Mouse (Mus musculus): ENCODE measurements at regions not wholly inside any gene's neighbourhood (a gene's known extent, or its start where the extent isn't known, plus 50 kb on each side); places are given as distances from the start of the nearest gene placed in this dataset.

- TF ChIP-seq ZNF384 (IDR thresholded peaks at IDR 0.05; ENCODE audit: low read depth, low read length): no peak
- TF ChIP-seq POLR2A (IDR thresholded peaks at IDR 0.05; ENCODE audit: control insufficient read depth in 1 of 2, insufficient read depth in 1 of 2, low read depth in 1 of 2, low read length in 2 of 2, poor library complexity in 1 of 2): no peak
- TF ChIP-seq CTCF (IDR thresholded peaks at IDR 0.05 in 2 of 3, conservative IDR thresholded peaks at IDR 0.05 in 1 of 3; ENCODE audit: control insufficient read depth in 1 of 3, insufficient read depth in 1 of 3, low read depth in 2 of 3, low read length in 3 of 3, poor library complexity in 1 of 3, severe bottlenecking in 1 of 3): no peak
- TF ChIP-seq GATA1 (IDR thresholded peaks at IDR 0.05; ENCODE audit: low read depth, low read length): no peak
- TF ChIP-seq NELFE (IDR thresholded peaks at IDR 0.05; ENCODE audit: low read depth, low read length): no peak
- no peak for TF ChIP-seq ZKSCAN1 (IDR thresholded peaks at IDR 0.05; ENCODE audit: low read depth, low read length)
- TF ChIP-seq USF1 (IDR thresholded peaks at IDR 0.05; ENCODE audit: low read depth, low read length): no peak
- TF ChIP-seq MYC (IDR thresholded peaks at IDR 0.05; ENCODE audit: low read depth, low read length): no peak
- no peak for TF ChIP-seq CHD1 (IDR thresholded peaks at IDR 0.05; ENCODE audit: low read depth, low read length)
- TF ChIP-seq ELF1 (IDR thresholded peaks at IDR 0.05; ENCODE audit: low read depth, low read length): no peak
- no peak for TF ChIP-seq POLR2AphosphoS2 (IDR thresholded peaks at IDR 0.05; ENCODE audit: low read length)
Observed at GRCm38 (mm10) chr4:152788431-152788830, 310.8 kb upstream of the Kcnab2 start.
